Mouse (Mus musculus) midbrain, embryonic 15.5 days (tissue): ENCODE results near the gene Gm10959. TPM values are rescaled to one million over a fixed set of nuclear protein-coding genes. Genes with fewer than 3 reads are reported as not detected.

Experiments
- ATAC-seq: fragments of 200-750 bp; cut with Nextera tagmentation; replicated peaks from 2 replicates; pipeline ENCODE4 v1.8.0; 2017; ENCODE audit warnings: moderate TSS enrichment
- H3K27ac ChIP-seq: fragments of 300-500 bp; sonication (generic); 2 replicates; pipeline ENCODE4 v1.5.1; 2015; ENCODE audit warnings: mild to moderate bottlenecking, inconsistent platforms
- H3K27me3 ChIP-seq: fragments of 300-500 bp; sonication (generic); replicated peaks from 2 replicates; pipeline ENCODE4 v1.6.1; 2015; ENCODE audit warnings: inconsistent platforms
- H3K36me3 ChIP-seq: fragments of 300-500 bp; sonication (generic); replicated peaks from 2 replicates; pipeline ENCODE4 v1.6.1; 2015; ENCODE audit warnings: inconsistent platforms
- H3K4me1 ChIP-seq: fragments of 300-500 bp; sonication (generic); 2 replicates; pipeline ENCODE4 v1.6.1; 2015; ENCODE audit warnings: inconsistent platforms
- H3K4me2 ChIP-seq: fragments of 300-500 bp; sonication (generic); 2 replicates; pipeline ENCODE4 v1.6.1; 2015; ENCODE audit warnings: inconsistent platforms, mild to moderate bottlenecking, moderate library complexity
- H3K4me3 ChIP-seq: fragments of 300-500 bp; sonication (generic); 2 replicates; pipeline ENCODE4 v1.5.1; 2015; ENCODE audit warnings: mild to moderate bottlenecking, inconsistent platforms
- H3K9ac ChIP-seq: fragments of 300-500 bp; sonication (generic); 2 replicates; pipeline ENCODE4 v1.6.1; 2015; ENCODE audit warnings: mild to moderate bottlenecking, inconsistent platforms
- H3K9me3 ChIP-seq: fragments of 300-500 bp; sonication (generic); 2 replicates; pipeline ENCODE4 v1.6.1; 2016; ENCODE audit warnings: inconsistent platforms
- WGBS: fragments of 180-500 bp; shearing (Covaris S2); methylation state at CpG from one replicate; pipeline ENCODE4 v1.1.7; 2015; ENCODE audit warnings: mixed read lengths; 5-methylcytosine and 5-hydroxymethylcytosine counted together
- polyA plus RNA-seq: library from polyadenylated mRNA; unstranded; fragments of >200 nt; fragmentation: Nextera tagmentation; extraction: Ambion mirVana; gene quantifications from 2 replicates; pipeline ENCODE4 v1.2.1, GENCODE M21; 2015

The Gm10959 gene
- polyA plus RNA-seq, 1 experiment from 2014 or later, result not detected

DNA sequence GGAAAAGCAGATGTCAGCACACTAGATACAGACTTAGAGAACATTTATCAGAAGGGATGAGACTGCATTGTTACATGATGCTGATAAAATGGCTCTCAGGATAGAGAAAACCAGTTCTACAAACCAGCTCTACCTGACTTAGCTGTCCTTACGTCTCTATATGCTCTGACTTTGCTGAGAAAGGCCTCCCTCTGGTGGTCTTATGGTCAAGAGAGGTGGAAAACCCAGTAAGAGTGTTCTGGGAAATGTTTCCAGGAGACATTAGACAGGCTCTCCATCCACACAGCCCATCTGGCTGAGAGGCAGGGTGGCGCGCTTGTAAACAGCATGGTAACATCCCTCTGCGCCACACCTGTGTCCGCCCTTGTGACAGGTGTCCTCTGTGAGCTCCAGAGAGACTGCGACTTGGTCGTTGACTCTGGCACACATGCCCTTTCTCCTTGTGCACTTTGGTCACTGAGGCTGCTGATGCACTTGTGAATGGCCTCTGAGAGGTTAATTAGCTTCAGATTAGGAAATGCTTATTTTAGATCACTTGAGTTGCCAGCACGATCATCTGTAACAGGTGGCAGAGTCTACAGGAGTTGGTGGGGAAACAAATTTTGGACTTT is 40.4 kb downstream of the Gm10959 start:
- no peak overlapping the region for H3K27ac ChIP-seq
- H3K9me3 ChIP-seq, result no peaks in the 10 kb centered on the region
- no peak overlapping the region for H3K4me2 ChIP-seq
- H3K27me3 ChIP-seq, result no peaks in the 10 kb centered on the region
- no peaks in the 10 kb centered on the region for H3K4me1 ChIP-seq
- WGBS, result 87% methylated on average over 8 of the region's 8 CpGs
- H3K4me3 ChIP-seq, result no peak overlapping the region
- no peak overlapping the region for H3K9ac ChIP-seq
- H3K36me3 ChIP-seq, result no peaks in the 10 kb centered on the region
- no peak for ATAC-seq

GRCm38 (mm10) chr3:122877543-122877942 is 41.6 kb downstream of the Gm10959 start:
- Histone ChIP-seq H3K9ac (no peak overlapping the region), H3K36me3 (no peaks in the 10 kb centered on the region), H3K27me3 (no peaks in the 10 kb centered on the region), H3K27ac (no peak overlapping the region), H3K4me3 (no peak overlapping the region), H3K4me2 (no peak overlapping the region), H3K9me3 (no peaks in the 10 kb centered on the region), H3K4me1 (no peaks in the 10 kb centered on the region)
- ATAC-seq, result no peak
- WGBS, result 93% methylated on average over 3 of the region's 3 CpGs

DNA sequence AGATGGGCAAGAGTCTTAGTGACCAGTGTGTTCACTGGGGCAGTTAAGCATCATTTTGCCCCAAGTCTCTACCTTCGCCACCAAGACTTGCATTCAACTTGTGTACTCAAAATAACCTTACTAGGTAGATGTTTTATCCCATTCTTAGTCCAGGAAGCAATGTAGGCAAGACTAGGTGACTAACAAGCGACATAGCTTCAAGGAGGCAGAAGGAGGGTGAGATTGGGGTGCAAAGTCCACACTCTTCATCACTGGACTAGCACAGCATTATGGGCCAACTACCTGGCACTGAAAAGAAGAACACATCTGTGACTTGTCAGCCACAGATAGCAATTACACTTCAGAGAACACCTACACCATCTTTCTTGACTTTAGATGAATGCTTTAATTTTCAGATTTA is 42.3 kb downstream of the Gm10959 start:
- H3K4me2 ChIP-seq, result no peak overlapping the region
- 97% methylated on average over 2 of the region's 2 CpGs for WGBS
- H3K36me3 ChIP-seq, result no peaks in the 10 kb centered on the region
- H3K9me3 ChIP-seq, result no peaks in the 10 kb centered on the region
- H3K27me3 ChIP-seq, result no peaks in the 10 kb centered on the region
- no peak overlapping the region for H3K4me3 ChIP-seq
- no peak overlapping the region for H3K9ac ChIP-seq
- no peaks in the 10 kb centered on the region for H3K4me1 ChIP-seq
- no peak for ATAC-seq
- no peak overlapping the region for H3K27ac ChIP-seq

DNA sequence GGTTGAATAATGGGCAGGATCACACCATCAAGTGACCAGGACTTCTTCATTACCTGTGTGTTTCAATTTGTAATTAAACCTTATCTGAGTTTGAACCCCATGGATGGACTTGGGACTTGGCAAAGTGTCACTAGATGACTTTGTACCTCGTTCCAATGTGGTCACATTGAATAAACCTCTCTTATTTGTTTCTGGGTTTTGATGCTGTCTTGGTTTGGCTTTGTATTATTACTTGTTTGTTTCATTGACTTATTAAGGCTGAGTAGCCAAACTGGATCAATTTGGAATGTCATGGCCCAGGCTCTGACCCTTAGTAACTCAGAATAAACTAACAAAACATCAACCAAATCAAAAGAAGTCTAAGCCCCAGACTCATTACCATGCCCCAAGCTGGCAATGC is 47.6 kb downstream of the Gm10959 start:
- 95% methylated on average over 1 of the region's 1 CpGs for WGBS
- H3K9ac ChIP-seq, result no peak overlapping the region
- no peak overlapping the region for H3K4me2 ChIP-seq
- H3K4me3 ChIP-seq, result no peak overlapping the region
- no peak overlapping the region for H3K27ac ChIP-seq
- no peaks in the 10 kb centered on the region for H3K4me1 ChIP-seq
- no peak for ATAC-seq
- H3K27me3 ChIP-seq, result no peaks in the 10 kb centered on the region
- H3K9me3 ChIP-seq, result no peaks in the 10 kb centered on the region
- no peaks in the 10 kb centered on the region for H3K36me3 ChIP-seq

- 96% methylated on average over 1 of the region's 1 CpGs for WGBS
Measured at GRCm38 (mm10) chr3:122868270-122868669, 50.9 kb downstream of the Gm10959 start.

GRCm38 (mm10) chr3:122865092-122865491 is 54.1 kb downstream of the Gm10959 start:
- H3K27ac ChIP-seq, result no peak overlapping the region
- no peaks in the 10 kb centered on the region for H3K9me3 ChIP-seq
- no peak overlapping the region for H3K4me3 ChIP-seq
- ATAC-seq, result no peak
- H3K36me3 ChIP-seq, result no peaks in the 10 kb centered on the region
- H3K4me1 ChIP-seq, result no peaks in the 10 kb centered on the region
- no peaks in the 10 kb centered on the region for H3K27me3 ChIP-seq
- WGBS, result 84% methylated on average over 4 of the region's 4 CpGs
- H3K9ac ChIP-seq, result no peak overlapping the region
- H3K4me2 ChIP-seq, result no peak overlapping the region

More at GRCm38 (mm10) chr3:122868270-122868669, 50.9 kb downstream of the Gm10959 start:
- H3K4me2 ChIP-seq, result no peak overlapping the region
- no peaks in the 10 kb centered on the region for H3K27me3 ChIP-seq
- no peak overlapping the region for H3K4me3 ChIP-seq
- H3K9ac ChIP-seq, result no peak overlapping the region
- H3K36me3 ChIP-seq, result no peaks in the 10 kb centered on the region
- no peaks in the 10 kb centered on the region for H3K9me3 ChIP-seq
- no peak overlapping the region for H3K27ac ChIP-seq
- no peak for ATAC-seq
- H3K4me1 ChIP-seq, result no peaks in the 10 kb centered on the region

Other genes starting within 250 kb of the Gm10959 start
- 1.9 TPM in 2 replicates for gene Pde5a, start 190.4 kb downstream of the Gm10959 start, polyA plus RNA-seq
- 0.76 TPM in 1 of 2 replicates, not detected in the other for gene Fabp2, start 24.3 kb downstream of the Gm10959 start, polyA plus RNA-seq
- gene 1810037I17Rik, start 4.8 kb upstream of the Gm10959 start, polyA plus RNA-seq, result 61.9 and 65.0 TPM in 2 replicates
- 11.1 and 12.1 TPM in 2 replicates for gene Usp53, start 65.2 kb upstream of the Gm10959 start, polyA plus RNA-seq
- gene Myoz2, start 115.7 kb upstream of the Gm10959 start, polyA plus RNA-seq, result not detected in 2 replicates